Mouse (Mus musculus) heart, postnatal 4 days (tissue): ENCODE measurements around the gene Zbtb45. TPM values are rescaled to one million over a fixed set of nuclear protein-coding genes. Genes with fewer than 3 reads are reported as not detected.

Experiments used
- DNase-seq: peaks from one replicate; pipeline ENCODE4 v3.0.0; 2021
- total RNA-seq, 2 experiments: library from RNA; stranded (reverse); gene quantifications; 2 replicates each; pipeline ENCODE4 v1.2.3; 2021

Gene Zbtb45
- total RNA-seq, 2 experiments from 2014 or later, result 11.0 to 12.1 TPM

- no peak for DNase-seq
Observed at GRCm38 (mm10) chr7:12997230-12997629, 12.6 kb downstream of the Zbtb45 start.

GRCm38 (mm10) chr7:12995862-12996261 is 14.0 kb downstream of the Zbtb45 start:
- DNase-seq, result no peak

GRCm38 (mm10) chr7:12993148-12993547 is 16.7 kb downstream of the Zbtb45 start:
- DNase-seq, result no peak

GRCm38 (mm10) chr7:12992222-12992621 is 17.6 kb downstream of the Zbtb45 start:
- DNase-seq, result peak; percentile 37

- DNase-seq, result no peak
Observed at GRCm38 (mm10) chr7:12987409-12988189, 22.2 kb downstream of the Zbtb45 start.

GRCm38 (mm10) chr7:12986906-12987305 is 22.9 kb downstream of the Zbtb45 start:
- DNase-seq, result no peak

- DNase-seq, result no peak
Observed at GRCm38 (mm10) chr7:12985724-12986123, 24.1 kb downstream of the Zbtb45 start.

- no peak for DNase-seq
Observed at GRCm38 (mm10) chr7:12980291-12980690, 29.5 kb downstream of the Zbtb45 start.

GRCm38 (mm10) chr7:12979776-12980175 is 30.1 kb downstream of the Zbtb45 start:
- no peak for DNase-seq

GRCm38 (mm10) chr7:12978931-12979722 is 30.7 kb downstream of the Zbtb45 start:
- DNase-seq, result peak; percentile 14

GRCm38 (mm10) chr7:12977682-12978389 is 32.0 kb downstream of the Zbtb45 start, which contains the start of gene Zfp446:
Zfp446 (plus strand) TSS chr7:12977848.
- DNase-seq, result peak; percentile 98

GRCm38 (mm10) chr7:12970906-12971305 is 38.9 kb downstream of the Zbtb45 start:
- no peak for DNase-seq

GRCm38 (mm10) chr7:12966104-12966845 is 43.6 kb downstream of the Zbtb45 start:
- peak; percentile 66 for DNase-seq

GRCm38 (mm10) chr7:12965678-12966091 is 44.1 kb downstream of the Zbtb45 start, which contains the start of gene Zfp324:
Zfp324 (plus strand) TSS chr7:12965838.
- peak; percentile 90 for DNase-seq

GRCm38 (mm10) chr7:12961511-12962141 is 48.2 kb downstream of the Zbtb45 start:
- DNase-seq, result peak; percentile 59

GRCm38 (mm10) chr7:12959718-12960117 is 50.1 kb downstream of the Zbtb45 start:
- DNase-seq, result no peak

GRCm38 (mm10) chr7:12958948-12959347 is 50.9 kb downstream of the Zbtb45 start:
- DNase-seq, result no peak

GRCm38 (mm10) chr7:12957511-12957910 is 52.3 kb downstream of the Zbtb45 start:
- DNase-seq, result no peak

GRCm38 (mm10) chr7:12954896-12955295 is 54.9 kb downstream of the Zbtb45 start:
- no peak for DNase-seq
